Mouse (Mus musculus) regulatory T cell (primary cell): ENCODE data around the gene Slc17a2.

ENCODE experiments used
- in situ Hi-C: fragments of 300-600 bp; cut with MboI, MseI; formaldehyde crosslinking; loops from one replicate; pipeline ENCODE4 v1.15.1; 2025; ENCODE audit warnings: high pct_unique_total_duplicates

Slc17a2 gene

GRCm38 (mm10) chr13:23806422-23807052 is at the start of gene Slc17a2:
Gene Slc17a2 (plus strand): TSS chr13:23806993.
- in situ Hi-C loops, result no loop called here

GRCm38 (mm10) chr13:23757211-23757773 is 49.5 kb upstream of the Slc17a2 start:
- in situ Hi-C loops, result loop anchor here (25.0 kb wide), 2 partner anchors 855 to 1030 kb away; no protein-coding TSS in a partner anchor

DNA sequence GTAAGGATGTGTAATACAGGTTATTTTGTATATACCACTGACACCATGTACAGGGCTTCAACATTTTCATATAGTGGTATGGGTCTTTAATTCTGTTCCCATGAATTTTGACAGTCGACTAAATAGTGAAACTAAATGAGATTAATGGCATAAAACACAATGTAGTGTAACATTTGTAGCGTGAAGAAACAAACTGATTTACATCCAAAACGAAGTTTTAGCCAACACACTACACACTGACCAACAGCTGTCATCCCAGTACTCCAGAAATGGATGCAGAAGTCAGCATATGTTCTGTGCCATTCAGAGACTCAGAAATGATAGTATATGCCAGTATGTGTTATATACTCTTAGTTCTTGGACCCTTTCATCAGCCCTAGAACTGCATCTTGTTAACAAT is 48.9 kb upstream of the Slc17a2 start:
- in situ Hi-C loops, result loop anchor here (25.0 kb wide), 2 partner anchors 854 to 1029 kb away; no protein-coding TSS in a partner anchor

- in situ Hi-C loops, result loop anchor here (25.0 kb wide), 2 partner anchors 853 to 1028 kb away; no protein-coding TSS in a partner anchor
Observed at GRCm38 (mm10) chr13:23759251-23759771, 47.5 kb upstream of the Slc17a2 start.

GRCm38 (mm10) chr13:23759916-23760239 is 46.9 kb upstream of the Slc17a2 start:
- in situ Hi-C loops, result loop anchor here (25.0 kb wide), 2 partner anchors 852 to 1027 kb away; no protein-coding TSS in a partner anchor

GRCm38 (mm10) chr13:23760240-23760971 is 46.4 kb upstream of the Slc17a2 start:
- in situ Hi-C loops, result loop anchor here (25.0 kb wide), 2 partner anchors 852 to 1027 kb away; no protein-coding TSS in a partner anchor

DNA sequence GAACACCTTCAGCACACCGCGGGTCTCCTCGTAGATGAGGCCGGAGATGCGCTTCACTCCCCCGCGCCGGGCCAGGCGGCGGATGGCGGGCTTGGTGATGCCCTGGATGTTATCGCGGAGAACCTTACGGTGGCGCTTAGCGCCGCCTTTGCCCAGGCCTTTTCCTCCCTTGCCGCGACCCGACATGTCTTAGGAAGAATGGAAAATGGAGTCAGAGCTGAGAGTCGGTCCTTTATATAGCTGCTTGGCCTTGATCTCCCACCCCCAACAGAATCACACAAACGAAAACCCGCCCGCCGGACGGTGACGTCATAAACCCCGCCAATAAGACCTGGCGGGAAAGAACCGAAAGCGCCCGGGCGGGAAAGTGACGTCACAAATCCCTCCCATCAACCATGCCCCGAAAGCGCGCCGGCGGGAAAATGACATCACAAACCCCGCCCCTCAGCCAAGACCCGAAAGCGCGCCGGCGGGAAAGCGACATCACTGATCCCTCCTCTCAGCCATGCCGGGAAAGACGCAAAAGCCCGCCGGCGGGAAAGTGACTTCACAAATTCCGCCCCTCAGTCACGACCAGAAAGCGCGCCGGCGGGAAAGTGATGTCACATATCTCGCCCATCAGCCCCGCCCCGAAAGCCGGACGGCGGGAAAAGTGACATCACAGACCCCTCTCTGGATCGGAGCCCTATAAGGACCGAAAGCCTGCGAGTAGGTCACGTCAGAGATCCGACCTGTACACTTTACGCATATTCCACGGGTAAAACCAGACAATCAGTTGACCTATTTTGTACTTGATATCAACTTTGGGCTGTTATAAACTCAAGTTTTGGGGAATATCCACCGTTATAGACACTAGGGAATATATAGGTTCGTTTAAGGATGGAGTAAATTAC is 45.6 kb upstream of the Slc17a2 start, which contains the start of gene Hist1h4a:
TSS of gene Hist1h4a (minus strand) at position 259 of the 893 bp plus-strand sequence.
- in situ Hi-C loops, result loop anchor here (25.0 kb wide), 2 partner anchors 851 to 1026 kb away; no protein-coding TSS in a partner anchor

DNA sequence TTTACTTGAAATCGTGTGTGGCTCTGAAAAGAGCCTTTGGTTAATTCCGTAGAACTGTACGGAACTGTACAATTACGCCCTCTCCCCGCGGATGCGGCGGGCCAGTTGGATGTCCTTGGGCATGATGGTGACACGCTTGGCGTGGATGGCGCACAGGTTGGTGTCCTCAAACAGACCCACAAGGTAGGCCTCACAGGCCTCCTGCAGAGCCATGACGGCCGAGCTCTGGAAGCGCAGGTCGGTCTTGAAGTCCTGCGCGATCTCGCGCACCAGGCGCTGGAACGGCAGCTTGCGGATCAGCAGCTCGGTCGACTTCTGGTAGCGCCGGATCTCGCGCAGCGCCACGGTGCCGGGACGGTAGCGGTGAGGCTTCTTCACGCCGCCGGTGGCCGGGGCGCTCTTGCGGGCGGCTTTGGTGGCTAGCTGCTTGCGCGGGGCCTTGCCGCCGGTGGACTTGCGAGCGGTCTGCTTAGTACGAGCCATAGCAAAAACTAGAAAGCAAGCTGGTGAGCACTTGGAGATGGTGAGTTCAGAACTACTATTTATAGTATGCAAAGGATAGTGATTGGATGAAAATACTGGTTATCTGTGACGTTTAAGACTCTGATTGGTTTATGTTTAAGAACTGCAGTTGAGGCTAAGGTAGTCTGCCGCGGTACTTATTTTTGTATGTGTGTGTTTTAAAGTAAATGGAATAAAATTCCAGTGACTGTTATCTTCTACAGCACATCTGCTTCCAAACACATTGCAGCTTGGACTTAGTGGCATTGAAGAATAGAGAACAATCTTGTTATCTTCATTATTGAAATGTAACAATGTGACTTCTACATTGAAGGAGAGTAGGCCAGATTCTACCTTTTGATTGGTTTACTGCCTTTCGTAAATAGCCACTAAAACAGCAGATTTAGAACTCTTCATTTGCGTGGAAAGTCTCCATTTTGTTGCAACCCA is 44.6 kb upstream of the Slc17a2 start, which contains the start of gene Hist1h3a:
TSS of gene Hist1h3a (minus strand) at position 516 of the 951 bp plus-strand sequence.
- in situ Hi-C loops, result loop anchor here (25.0 kb wide), 2 partner anchors 850 to 1025 kb away; no protein-coding TSS in a partner anchor

DNA sequence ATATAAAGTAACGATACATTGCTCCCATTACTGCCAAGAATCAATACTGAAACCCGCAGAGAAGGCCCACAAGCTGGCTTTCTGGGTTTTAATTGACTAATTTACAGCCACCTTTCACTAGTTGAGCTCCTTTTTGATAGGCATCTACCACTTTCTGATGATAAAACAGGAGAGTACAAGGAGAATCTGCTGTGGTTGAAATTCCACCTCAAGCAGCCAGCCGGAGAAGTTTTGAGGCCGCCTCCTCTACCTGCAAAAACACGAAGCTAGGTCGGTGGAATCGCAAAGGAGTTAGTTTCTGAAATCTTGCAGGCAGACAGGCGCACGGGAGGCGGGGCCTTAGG is 43.6 kb upstream of the Slc17a2 start:
- in situ Hi-C loops, result loop anchor here (25.0 kb wide), 2 partner anchors 849 to 1024 kb away; no protein-coding TSS in a partner anchor

DNA sequence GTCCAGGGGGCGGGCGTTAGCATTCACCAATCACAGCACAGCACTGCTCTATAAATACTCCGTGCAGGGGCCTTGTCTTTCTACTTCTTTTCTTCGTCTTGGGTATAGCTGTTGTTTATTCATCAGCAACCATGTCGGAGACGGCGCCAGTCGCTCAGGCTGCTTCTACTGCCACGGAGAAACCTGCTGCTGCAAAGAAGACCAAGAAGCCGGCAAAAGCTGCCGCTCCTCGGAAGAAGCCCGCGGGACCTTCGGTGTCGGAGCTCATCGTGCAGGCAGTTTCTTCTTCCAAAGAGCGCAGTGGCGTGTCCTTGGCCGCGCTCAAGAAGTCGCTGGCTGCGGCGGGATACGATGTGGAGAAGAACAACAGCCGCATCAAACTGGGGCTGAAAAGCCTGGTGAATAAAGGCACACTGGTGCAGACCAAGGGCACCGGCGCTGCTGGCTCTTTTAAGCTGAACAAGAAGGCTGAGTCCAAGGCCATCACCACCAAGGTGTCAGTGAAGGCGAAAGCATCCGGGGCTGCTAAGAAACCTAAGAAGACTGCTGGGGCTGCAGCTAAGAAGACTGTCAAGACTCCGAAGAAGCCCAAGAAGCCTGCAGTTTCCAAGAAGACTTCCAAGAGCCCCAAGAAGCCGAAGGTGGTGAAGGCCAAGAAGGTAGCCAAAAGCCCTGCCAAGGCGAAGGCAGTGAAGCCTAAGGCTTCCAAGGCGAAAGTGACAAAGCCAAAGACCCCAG is 43.0 kb upstream of the Slc17a2 start, which contains the start of gene Hist1h1a:
TSS of gene Hist1h1a (plus strand) at position 81 of the 738 bp plus-strand sequence.
- in situ Hi-C loops, result loop anchor here (25.0 kb wide), 2 partner anchors 849 to 1024 kb away; no protein-coding TSS in a partner anchor

DNA sequence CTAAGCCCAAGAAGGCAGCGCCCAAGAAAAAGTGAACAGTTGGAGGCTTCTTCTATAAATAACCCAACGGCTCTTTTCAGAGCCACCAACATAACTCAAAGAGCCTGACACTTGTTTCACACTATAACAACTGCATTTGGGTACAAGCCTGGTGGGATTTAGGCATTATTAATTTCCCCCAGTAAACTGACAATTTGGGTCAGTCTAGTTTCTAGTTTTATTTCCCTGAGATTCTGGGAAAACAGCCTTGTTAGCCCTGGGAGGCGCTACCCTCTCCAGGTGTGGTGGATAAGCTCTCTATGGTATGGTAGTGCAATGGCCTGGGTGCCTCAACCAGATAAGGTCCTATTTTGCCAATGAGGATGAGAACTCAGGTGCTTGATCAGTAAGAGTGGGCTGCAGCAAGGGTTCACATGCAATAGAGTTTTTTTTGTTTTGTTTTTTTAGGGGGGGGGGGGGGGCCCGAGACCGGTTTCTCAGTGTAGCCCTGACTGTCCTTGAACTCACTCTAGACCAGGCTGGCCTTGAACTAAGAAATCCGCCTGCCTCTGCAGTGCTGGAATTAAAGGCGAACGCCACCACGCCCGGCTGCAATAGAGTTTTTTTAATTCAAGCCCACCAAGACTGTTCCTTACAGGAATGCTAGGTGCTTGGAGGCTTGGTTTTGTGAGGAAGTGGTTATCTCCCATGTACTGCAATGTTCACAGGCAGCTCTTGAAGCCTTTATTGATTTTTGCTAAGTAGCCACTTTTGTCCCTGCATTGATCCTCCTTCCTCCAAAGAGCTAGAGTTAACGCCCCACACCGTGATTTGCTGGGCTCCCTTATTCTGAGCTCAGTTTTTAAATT is 42.2 kb upstream of the Slc17a2 start:
- in situ Hi-C loops, result loop anchor here (25.0 kb wide), 2 partner anchors 848 to 1023 kb away; no protein-coding TSS in a partner anchor

- in situ Hi-C loops, result loop anchor here (25.0 kb wide), 2 partner anchors 847 to 1022 kb away; no protein-coding TSS in a partner anchor
Observed at GRCm38 (mm10) chr13:23765172-23765513, 41.6 kb upstream of the Slc17a2 start.

DNA sequence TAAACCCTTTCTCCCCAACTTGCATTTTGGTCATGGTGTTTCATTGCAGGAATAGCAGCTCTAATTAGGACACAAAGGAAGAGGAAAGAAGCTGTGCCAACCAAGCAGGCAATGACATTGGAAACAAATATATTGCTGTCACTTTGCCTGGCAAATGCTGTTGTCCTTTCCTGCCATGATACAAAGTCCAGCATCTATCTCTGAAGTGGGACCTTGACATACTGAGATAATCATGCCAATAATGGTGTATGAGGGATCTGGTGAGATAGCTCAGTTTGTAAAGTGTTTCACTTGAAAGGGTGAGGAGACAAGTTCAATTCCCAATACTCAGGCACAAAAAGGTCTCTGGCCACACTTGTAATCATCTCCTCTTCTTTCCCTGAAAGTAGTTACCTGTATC is 40.0 kb upstream of the Slc17a2 start:
- in situ Hi-C loops, result loop anchor here (25.0 kb wide), 2 partner anchors 846 to 1021 kb away; no protein-coding TSS in a partner anchor

DNA sequence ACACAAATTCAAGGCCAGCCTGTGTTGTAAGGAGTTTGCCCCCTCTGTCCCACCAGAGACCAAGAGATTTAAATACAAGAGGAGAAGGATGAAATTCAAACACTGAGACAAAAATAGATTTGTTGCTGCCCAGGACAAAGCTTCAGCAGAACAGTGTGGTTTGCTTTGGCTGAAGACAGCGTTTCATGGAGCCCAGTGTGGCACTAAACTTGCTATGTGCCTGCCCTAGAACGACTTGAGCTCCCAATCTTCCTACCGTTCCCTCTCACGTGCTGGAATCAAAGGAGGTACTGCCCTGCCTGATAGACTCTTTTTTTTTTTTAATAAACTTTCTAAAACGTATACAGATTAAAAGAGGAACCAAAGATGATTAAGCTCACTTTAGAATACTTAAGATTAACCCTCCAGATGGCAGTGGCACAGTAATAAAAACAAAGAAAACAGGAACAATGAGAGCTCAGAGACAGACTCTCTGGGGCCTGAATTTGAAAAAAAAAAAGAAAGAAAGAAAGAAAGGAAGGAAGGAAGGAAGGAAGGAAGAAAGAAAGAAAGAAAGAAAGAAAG is 37.9 kb upstream of the Slc17a2 start:
- in situ Hi-C loops, result loop anchor here (25.0 kb wide), 2 partner anchors 843 to 1018 kb away; no protein-coding TSS in a partner anchor

GRCm38 (mm10) chr13:23769613-23770012 is 37.2 kb upstream of the Slc17a2 start, which contains the start of gene Trim38:
Gene Trim38 (plus strand): TSS chr13:23769913.
- in situ Hi-C loops, result loop anchor here (25.0 kb wide), 2 partner anchors 843 to 1018 kb away; no protein-coding TSS in a partner anchor

GRCm38 (mm10) chr13:23772561-23773313 is 34.1 kb upstream of the Slc17a2 start:
- in situ Hi-C loops, result loop anchor here (25.0 kb wide), 2 partner anchors 840 to 1015 kb away; no protein-coding TSS in a partner anchor
